Mouse (Mus musculus) kidney, embryonic 14.5 days (tissue): ENCODE measurements around the gene Ksr2. TPM values are rescaled to one million over a fixed set of nuclear protein-coding genes. Genes with fewer than 3 reads are reported as not detected.
"Not testable (repeated sequence)": the region's sequence is repeated elsewhere in the genome, so short reads cannot be mapped to it uniquely, and the experiment has no call there.

Experiments
- ATAC-seq: fragments of 200-750 bp; cut with Nextera tagmentation; 2 replicates; pipeline ENCODE4 v1.8.0; 2017; ENCODE audit warnings: moderate number of reproducible peaks, mild to moderate bottlenecking, moderate TSS enrichment, moderate library complexity; ENCODE audit not compliant: low FRiP score, low TSS enrichment
- H3K27ac ChIP-seq: fragments of 300-500 bp; sonication (generic); 2 replicates; pipeline ENCODE4 v1.5.1; 2014; ENCODE audit warnings: low read depth, mild to moderate bottlenecking, low read length, moderate library complexity, mixed read lengths
- H3K27me3 ChIP-seq: fragments of 300-500 bp; sonication (generic); 2 replicates; pipeline ENCODE4 v1.6.1; 2014; ENCODE audit warnings: mild to moderate bottlenecking, low read length; ENCODE audit not compliant: control insufficient read depth, insufficient read depth
- H3K36me3 ChIP-seq: fragments of 300-500 bp; sonication (generic); 2 replicates; pipeline ENCODE4 v1.6.1; 2014; ENCODE audit warnings: low read length, mixed read lengths; ENCODE audit not compliant: control insufficient read depth, insufficient read depth
- H3K4me1 ChIP-seq: fragments of 300-500 bp; sonication (generic); 2 replicates; pipeline ENCODE4 v1.6.1; 2014; ENCODE audit warnings: low read length, mixed read lengths; ENCODE audit not compliant: control insufficient read depth, insufficient read depth
- H3K4me2 ChIP-seq: fragments of 300-500 bp; sonication (generic); replicated peaks from 2 replicates; pipeline ENCODE4 v1.6.1; 2014; ENCODE audit warnings: low read depth, mild to moderate bottlenecking, low read length
- H3K4me3 ChIP-seq: fragments of 300-500 bp; sonication (generic); 2 replicates; pipeline ENCODE4 v1.5.1; 2014; ENCODE audit warnings: mild to moderate bottlenecking, low read length
- H3K9ac ChIP-seq: fragments of 300-500 bp; sonication (generic); 2 replicates; pipeline ENCODE4 v1.6.1; 2014; ENCODE audit warnings: low read depth, mild to moderate bottlenecking, low read length, moderate library complexity
- H3K9me3 ChIP-seq: fragments of 300-500 bp; sonication (generic); 2 replicates; pipeline ENCODE4 v1.6.1; 2016; ENCODE audit warnings: low read length; ENCODE audit not compliant: control insufficient read depth
- WGBS: fragments of 180-500 bp; shearing (Covaris S2); extraction: QIAGEN DNeasy Blood & Tissue Kit; methylation state at CpG from one replicate; pipeline ENCODE4 v1.1.7; 2014; 5-methylcytosine and 5-hydroxymethylcytosine counted together
- polyA plus RNA-seq: library from polyadenylated mRNA; unstranded; fragments of >200 nt; fragmentation: Nextera tagmentation; extraction: Ambion mirVana; gene quantifications from 2 replicates; pipeline ENCODE4 v1.2.1, GENCODE M21; 2014

Gene Ksr2
- polyA plus RNA-seq, 1 experiment from 2014 or later = 0.58 TPM

- 78% methylated on average over 6 of the region's 6 CpGs for WGBS
- no peak overlapping the region for H3K27ac ChIP-seq
- H3K4me2 ChIP-seq = no peak overlapping the region
- 0 out of 2 replicates have a peak, but pooled peaks cover 3% of the 10 kb centered on the region for H3K9me3 ChIP-seq
- H3K9ac ChIP-seq = no peak overlapping the region
- no peaks in the 10 kb centered on the region for H3K36me3 ChIP-seq
- H3K27me3 ChIP-seq = no peaks in the 10 kb centered on the region
- no peak overlapping the region for H3K4me3 ChIP-seq
- H3K4me1 ChIP-seq = no peaks in the 10 kb centered on the region
- ATAC-seq = no peak
Measured at GRCm38 (mm10) chr5:117397371-117397770, 16.4 kb upstream of the Ksr2 start.

- no peak overlapping the region for H3K4me2 ChIP-seq
- peak; percentile 73; the same call in 1 of the 2 replicates for ATAC-seq
- H3K4me1 ChIP-seq = no peaks in the 10 kb centered on the region
- H3K4me3 ChIP-seq = no peak overlapping the region
- 27% methylated on average over 4 of the region's 5 CpGs for whole genome bisulfite sequencing
- no peaks in the 10 kb centered on the region for H3K36me3 ChIP-seq
- no peaks in the 10 kb centered on the region for H3K9me3 ChIP-seq
- H3K9ac ChIP-seq = no peak overlapping the region
- H3K27ac ChIP-seq = no peak overlapping the region
- no peaks in the 10 kb centered on the region for H3K27me3 ChIP-seq
Measured at GRCm38 (mm10) chr5:117398007-117398550, 15.7 kb upstream of the Ksr2 start.

- Histone ChIP-seq H3K9me3 (no peaks in the 10 kb centered on the region), H3K4me3 (no peak overlapping the region), H3K4me1 (no peaks in the 10 kb centered on the region), H3K9ac (no peak overlapping the region), H3K36me3 (no peaks in the 10 kb centered on the region), H3K27me3 (no peaks in the 10 kb centered on the region), H3K27ac (no peak overlapping the region), H3K4me2 (no peak overlapping the region)
- no peak for ATAC-seq
- WGBS = 76% methylated on average over 9 of the region's 9 CpGs
Measured at GRCm38 (mm10) chr5:117399281-117399680, 14.5 kb upstream of the Ksr2 start.

GRCm38 (mm10) chr5:117403609-117404008, 10.2 kb upstream of the Ksr2 start:
- no peak for ATAC-seq
- Histone ChIP-seq H3K4me3 (no peak overlapping the region), H3K9me3 (no peaks in the 10 kb centered on the region), H3K4me1 (no peaks in the 10 kb centered on the region), H3K4me2 (no peak overlapping the region), H3K36me3 (no peaks in the 10 kb centered on the region), H3K27ac (no peak overlapping the region), H3K9ac (no peak overlapping the region), H3K27me3 (no peaks in the 10 kb centered on the region)
- WGBS = 86% methylated on average over 8 of the region's 8 CpGs

GRCm38 (mm10) chr5:117404671-117405070, 9.1 kb upstream of the Ksr2 start:
- not testable (repeated sequence) for H3K4me2 ChIP-seq, H3K36me3 ChIP-seq, H3K27me3 ChIP-seq, H3K27ac ChIP-seq, H3K9me3 ChIP-seq, H3K4me1 ChIP-seq, H3K9ac ChIP-seq, H3K4me3 ChIP-seq, ATAC-seq
- 45% methylated on average over 2 of the region's 2 CpGs for WGBS

- Histone ChIP-seq H3K36me3 (no peaks in the 10 kb centered on the region), H3K27me3 (peaks cover 16% of the 10 kb centered on the region), H3K9ac (no peak overlapping the region), H3K27ac (no peak overlapping the region), H3K9me3 (no peaks in the 10 kb centered on the region), H3K4me3 (no peak overlapping the region), H3K4me2 (no peak overlapping the region), H3K4me1 (no peaks in the 10 kb centered on the region)
- no peak for ATAC-seq
- 43% methylated on average over 4 of the region's 4 CpGs for WGBS
Measured at GRCm38 (mm10) chr5:117408216-117408615, 5.6 kb upstream of the Ksr2 start.

GRCm38 (mm10) chr5:117409369-117409768, 4.4 kb upstream of the Ksr2 start:
- Histone ChIP-seq H3K27me3 (peaks cover 28% of the 10 kb centered on the region), H3K9ac (no peak overlapping the region), H3K4me3 (no peak overlapping the region), H3K4me2 (no peak overlapping the region), H3K9me3 (no peaks in the 10 kb centered on the region), H3K4me1 (peaks cover 1% of the 10 kb centered on the region; the same call in 1 of the 2 replicates), H3K36me3 (no peaks in the 10 kb centered on the region), H3K27ac (no peak overlapping the region)
- no peak for ATAC-seq
- 64% methylated on average over 6 of the region's 6 CpGs for WGBS

GRCm38 (mm10) chr5:117414611-117415010, 811 bp downstream of the Ksr2 start:
- peaks cover 34% of the 10 kb centered on the region for H3K27me3 ChIP-seq
- no peak overlapping the region for H3K27ac ChIP-seq
- no peaks in the 10 kb centered on the region for H3K36me3 ChIP-seq
- H3K4me2 ChIP-seq = peak overlapping the region; percentile 96
- ATAC-seq = 0 out of 2 replicates have a peak, but pooled peaks have one; percentile 7
- peak overlapping the region; percentile 63; the same call in 1 of the 2 replicates for H3K9ac ChIP-seq
- H3K4me1 ChIP-seq = peaks cover 4% of the 10 kb centered on the region; the same call in 1 of the 2 replicates
- peak overlapping the region; percentile 67 for H3K4me3 ChIP-seq
- H3K9me3 ChIP-seq = no peaks in the 10 kb centered on the region
- 4% methylated on average over 10 of the region's 10 CpGs for WGBS

- H3K9me3 ChIP-seq = no peaks in the 10 kb centered on the region
- H3K4me2 ChIP-seq = peak overlapping the region; percentile 96
- H3K4me3 ChIP-seq = peak overlapping the region; percentile 67
- H3K36me3 ChIP-seq = no peaks in the 10 kb centered on the region
- 28% methylated on average over 19 of the region's 19 CpGs for WGBS
- 0 out of 2 replicates have a peak, but pooled peaks have one; percentile 13 for ATAC-seq
- H3K9ac ChIP-seq = no peak overlapping the region
- H3K27me3 ChIP-seq = peaks cover 34% of the 10 kb centered on the region
- peaks cover 4% of the 10 kb centered on the region; the same call in 1 of the 2 replicates for H3K4me1 ChIP-seq
- H3K27ac ChIP-seq = no peak overlapping the region
Measured at GRCm38 (mm10) chr5:117415011-117415912, 1.5 kb downstream of the Ksr2 start.
